Mouse (Mus musculus): ENCODE measurements at regions not wholly inside any gene's neighbourhood (a gene's known extent, or its start where the extent isn't known, plus 50 kb on each side); places are given as distances from the start of the nearest gene placed in this dataset.

- no peak for DNase-seq
Measured at GRCm38 (mm10) chr14:108334879-108335278, 579.1 kb downstream of the Slitrk1 start.

DNA sequence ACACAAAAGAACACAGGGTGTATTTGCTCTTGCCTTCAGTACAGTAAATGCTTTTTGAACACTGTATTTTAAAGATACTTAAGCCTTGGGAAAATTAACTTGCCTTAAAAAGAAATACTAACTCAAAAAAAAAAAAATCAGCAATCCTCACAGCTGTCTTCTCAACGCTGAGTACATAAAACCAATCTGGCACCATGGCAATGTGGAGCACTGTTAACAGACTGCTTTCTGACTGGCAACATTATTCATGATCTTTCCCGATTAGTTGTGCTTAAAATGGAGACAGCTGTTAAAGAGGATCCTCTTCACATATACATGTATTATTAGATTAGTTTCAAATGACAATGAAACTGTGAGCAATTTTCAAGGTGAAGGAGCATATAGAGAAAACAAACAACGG, 587.5 kb downstream of the Slitrk1 start:
- no peak for DNase-seq

DNA sequence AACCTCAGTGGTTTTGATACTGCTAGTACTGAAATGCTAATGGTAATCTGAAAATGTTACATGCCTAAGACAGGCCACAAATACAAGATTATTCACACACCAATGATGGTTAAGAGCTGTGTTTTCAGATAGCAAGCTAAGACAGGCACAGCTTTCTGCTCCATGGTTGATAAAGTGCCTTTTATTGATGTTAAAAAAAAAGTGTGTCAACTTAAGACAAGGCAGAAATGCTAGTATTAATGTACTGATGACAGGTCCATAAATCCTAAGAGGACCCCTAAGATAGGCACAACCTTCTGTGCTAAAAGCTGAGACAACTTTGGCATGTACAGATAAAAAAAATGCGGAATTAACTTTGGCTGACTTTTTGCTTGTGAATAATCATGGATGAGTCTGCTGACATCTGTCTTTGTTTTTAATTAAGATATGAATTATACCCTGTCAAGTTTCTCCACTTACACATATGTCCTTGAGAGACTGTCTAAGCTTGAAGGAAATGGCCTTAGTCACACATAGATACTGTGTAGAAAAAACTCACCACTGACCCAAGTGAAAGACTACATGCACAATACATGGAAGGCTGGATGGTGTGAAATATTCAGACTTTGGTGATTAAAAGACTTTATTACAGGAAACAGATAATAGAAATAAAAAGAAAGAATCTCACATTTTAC, 590.5 kb downstream of the Slitrk1 start:
- no peak for DNase-seq

DNA sequence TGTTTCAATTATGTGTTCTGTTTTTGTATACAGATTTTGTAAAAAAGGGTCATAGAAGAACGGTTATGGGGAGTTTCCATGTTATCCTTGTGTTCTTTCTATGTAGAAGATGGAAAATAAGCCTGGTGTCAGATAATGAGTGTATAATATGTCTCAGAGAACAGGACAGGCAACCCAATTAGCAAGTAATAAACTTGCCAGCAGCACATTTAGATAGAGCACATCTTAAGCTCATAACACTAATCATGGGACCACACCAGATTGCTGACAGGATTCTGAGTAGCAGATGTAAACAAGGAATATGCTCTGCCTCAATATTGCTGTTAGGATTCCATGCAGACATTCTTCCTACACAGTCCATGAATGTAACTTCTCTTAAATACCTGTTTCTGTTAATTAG, 606.3 kb downstream of the Slitrk1 start:
- no peak for DNase-seq

DNA sequence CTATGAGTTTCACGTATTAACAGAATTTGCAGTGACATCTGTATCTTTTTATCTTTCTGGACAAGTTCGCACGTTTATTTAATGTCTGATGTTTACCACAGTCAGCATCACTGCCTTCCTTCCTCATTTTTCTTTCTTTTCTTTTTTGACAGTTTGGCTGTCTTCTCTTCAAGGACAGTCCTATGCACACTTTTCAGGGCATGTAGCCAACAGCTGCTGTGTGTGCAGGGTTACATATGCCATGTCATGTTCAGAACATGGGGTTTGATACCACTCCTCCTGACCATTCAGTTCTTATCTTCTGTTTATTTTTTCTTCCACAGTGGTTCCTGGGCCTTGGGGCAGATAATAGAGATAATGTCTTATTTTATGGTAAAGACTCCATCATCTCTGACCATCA, 634.3 kb downstream of the Slitrk1 start:
- no peak for DNase-seq

DNA sequence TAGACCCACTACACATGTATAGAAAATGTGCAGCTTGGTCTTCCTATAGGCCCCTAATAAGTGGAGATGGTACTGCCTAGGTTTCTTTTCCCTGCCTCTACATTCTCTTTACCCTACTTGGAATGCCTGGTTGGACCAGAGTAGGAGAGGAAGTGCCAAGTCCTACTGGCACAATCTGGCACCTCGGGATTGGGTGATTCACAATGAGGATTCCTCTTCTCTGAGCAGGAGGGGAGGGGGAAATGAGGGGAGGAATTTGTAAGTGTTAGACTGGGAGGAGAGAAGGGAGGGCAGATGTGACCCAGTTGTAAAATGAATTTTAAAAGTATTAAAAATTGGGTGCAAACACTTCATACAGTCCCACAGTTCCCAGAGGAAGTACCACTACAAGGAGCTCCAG, 652.9 kb downstream of the Slitrk1 start:
- DNase-seq: peak in 1 of 2 experiments; percentile 15

GRCm38 (mm10) chr14:108247365-108247764, 666.6 kb downstream of the Slitrk1 start:
- DNase-seq: no peak

- no peak for DNase-seq
Measured at GRCm38 (mm10) chr14:108225483-108226124, 688.4 kb downstream of the Slitrk1 start.

DNA sequence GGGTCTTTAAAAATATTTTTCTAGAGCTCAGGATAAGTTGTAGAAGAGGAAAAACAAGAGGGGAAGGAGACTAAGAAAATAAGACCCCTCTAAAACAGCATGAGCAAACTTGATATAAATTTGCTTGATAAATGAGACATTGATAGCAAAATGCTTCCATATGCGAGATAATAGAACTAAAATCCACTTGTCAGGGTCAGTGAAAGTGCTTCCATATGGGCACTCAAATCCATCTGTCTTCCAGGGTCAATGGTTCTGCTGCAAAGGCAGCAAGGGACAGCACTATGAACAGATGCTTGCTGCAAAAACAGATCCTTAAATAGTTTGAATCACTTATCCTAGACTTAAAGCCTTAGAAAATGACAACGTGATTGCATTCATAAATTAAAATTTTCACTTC, 704.7 kb downstream of the Slitrk1 start:
- DNase-seq: no peak

DNA sequence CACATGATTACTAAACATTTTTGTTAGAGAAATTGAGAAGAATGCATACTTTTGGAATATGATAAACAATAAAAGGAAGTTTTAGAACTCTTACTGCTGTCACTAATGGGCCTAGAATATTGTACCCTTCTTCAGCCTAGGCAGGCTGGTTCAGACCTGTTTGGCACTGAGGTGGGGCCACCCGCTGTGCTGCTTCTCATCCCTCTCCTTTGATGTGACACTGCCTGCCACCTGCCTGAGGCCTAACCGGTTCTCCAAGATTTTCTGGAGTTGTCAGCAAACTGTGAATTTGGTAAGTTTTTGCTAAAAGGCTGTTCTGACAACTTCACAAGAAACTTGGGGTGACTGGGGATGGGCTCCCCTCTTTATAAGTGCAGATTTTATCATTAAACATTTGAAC, 714.8 kb downstream of the Slitrk1 start:
- peak; percentile 35 to 54 for DNase-seq

- no peak for DNase-seq
Measured at GRCm38 (mm10) chr14:108180920-108181319, 733.0 kb downstream of the Slitrk1 start.

DNA sequence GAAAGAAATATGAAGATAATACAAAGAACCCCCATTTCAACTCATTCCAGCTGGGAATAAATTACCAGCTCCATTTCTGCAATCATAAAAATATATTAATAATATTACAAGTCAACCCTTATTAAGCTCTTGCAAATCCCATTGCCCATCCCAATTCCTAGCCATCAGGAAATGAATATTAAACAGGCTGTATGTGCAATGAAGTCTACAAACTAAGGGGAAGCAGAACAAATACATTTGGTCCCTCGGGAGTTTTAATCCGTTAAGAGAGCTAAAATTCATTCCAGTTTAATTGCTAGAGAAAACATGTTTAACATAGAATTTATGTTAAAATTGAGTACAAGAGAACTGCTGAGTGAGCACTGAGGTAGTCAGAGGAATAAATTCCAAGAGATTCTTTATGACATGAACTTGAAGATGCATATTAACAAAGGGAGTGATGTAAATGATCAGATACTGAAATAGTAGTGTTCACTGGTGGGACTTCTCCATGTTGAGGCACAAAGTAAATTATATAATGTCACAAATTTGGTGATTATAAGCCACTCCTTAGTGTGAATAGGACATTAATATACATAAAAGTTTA, 738.6 kb downstream of the Slitrk1 start:
- DNase-seq: no peak

DNA sequence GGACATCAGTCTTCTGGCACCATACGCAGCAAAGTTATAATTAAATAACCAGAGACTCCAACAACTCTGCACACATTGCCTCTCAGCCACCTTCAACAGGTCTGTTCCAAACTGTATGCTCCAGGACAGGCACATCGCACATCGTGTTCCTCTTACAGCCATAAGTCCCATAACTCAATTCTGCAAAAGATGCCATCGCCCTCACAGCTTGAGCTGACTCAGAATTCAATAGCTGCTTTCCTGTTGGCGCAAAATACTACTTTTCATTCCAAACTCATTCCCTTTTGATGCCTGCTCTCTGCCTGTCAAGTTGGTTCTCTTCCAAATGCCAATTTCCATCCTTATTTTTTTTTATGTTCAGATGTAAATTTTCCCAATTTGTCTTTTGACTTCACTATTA, 761.0 kb downstream of the Slitrk1 start:
- DNase-seq: peak; percentile 18 to 56

- DNase-seq: no peak
Measured at GRCm38 (mm10) chr14:108123147-108123546, 790.8 kb downstream of the Slitrk1 start.

GRCm38 (mm10) chr14:108105009-108105408, 808.9 kb downstream of the Slitrk1 start:
- no peak for DNase-seq

GRCm38 (mm10) chr14:108090965-108091364, 823.0 kb downstream of the Slitrk1 start:
- peak in 1 of 2 experiments; percentile 19 for DNase-seq

DNA sequence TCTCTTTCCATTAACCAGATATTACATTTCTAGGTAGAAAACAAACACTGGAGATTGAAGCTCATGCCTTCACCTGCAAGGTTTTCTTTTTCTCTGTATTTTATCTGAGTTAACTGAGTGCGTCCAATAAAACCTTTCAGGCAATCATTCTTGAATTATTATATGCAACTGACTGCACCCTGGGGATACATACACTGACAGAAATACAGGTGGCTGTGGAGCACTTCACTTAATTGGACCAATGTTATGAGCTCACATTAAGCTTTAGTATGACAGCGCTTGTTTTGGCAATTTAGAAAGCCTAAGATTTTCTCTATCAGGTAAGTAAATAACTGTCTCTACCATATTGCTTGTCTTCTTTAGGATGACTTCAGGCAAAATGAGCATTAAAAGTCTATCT, 864.0 kb downstream of the Slitrk1 start:
- DNase-seq: no peak

GRCm38 (mm10) chr14:108035959-108036358, 878.0 kb downstream of the Slitrk1 start:
- DNase-seq: no peak

DNA sequence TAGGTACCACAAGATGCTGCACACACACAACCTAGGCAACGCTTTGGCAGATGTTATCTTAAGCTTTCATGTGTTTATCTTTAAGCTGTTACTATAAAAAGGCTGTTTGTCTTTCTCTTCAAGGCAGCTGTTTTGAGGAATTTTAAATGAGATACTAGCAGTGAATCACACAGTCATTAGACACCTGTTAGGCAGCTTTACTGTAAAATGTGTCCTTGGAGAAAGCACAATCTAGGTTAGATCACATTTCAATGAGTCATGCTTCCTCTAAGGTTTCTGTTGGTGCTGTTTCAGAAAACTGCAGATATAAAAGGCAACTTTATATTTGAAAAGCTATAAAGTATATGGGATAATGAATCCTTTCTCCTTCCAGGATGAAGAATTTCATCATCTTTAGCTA, 879.8 kb downstream of the Slitrk1 start:
- no peak for DNase-seq

DNA sequence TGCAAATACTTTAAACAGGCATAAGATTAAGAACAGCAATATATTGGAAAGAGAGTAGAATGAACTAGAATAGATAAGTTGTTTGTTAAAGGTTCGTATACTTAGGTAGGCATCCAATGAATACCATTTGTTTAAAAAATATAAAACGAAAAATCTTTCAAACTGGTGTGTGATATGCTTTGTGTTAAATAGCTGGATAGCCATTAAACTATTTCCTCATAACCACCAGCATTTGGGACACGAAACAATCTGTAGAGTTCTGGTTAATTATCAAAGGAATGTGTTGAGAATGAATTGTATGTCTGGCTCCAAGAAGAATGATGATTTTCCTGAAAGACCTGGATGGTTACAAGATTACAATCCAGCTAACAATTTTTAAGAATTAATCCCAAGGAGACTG, 891.4 kb downstream of the Slitrk1 start:
- DNase-seq: no peak

GRCm38 (mm10) chr14:108022066-108022465, 891.9 kb downstream of the Slitrk1 start:
- peak in 1 of 2 experiments; percentile 4 for DNase-seq

DNA sequence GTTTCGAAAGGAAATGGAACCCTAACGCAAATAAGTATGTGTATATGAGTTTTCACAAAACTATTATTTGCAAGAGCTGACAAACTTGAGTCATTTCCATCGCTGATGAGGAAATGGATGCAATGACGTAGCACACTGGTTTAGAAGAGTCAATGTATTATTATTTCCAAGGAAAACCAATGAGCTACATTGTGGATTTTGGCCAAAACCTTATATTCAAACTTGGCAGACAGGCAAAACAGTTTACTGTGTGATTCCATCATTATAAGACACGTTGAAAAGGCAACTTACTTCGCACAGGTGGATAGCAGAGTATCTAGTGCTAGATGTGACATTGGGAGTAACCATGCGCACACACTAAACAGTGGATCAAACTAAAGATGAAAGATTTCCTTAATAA, 892.6 kb downstream of the Slitrk1 start:
- no peak for DNase-seq

- no peak for DNase-seq
Measured at GRCm38 (mm10) chr14:107987752-107988285, 926.1 kb downstream of the Slitrk1 start.

- peak in 1 of 2 experiments; percentile 1 for DNase-seq
Measured at GRCm38 (mm10) chr14:107978141-107978540, 935.8 kb downstream of the Slitrk1 start.

Data from cerebellum, postnatal 14 days (tissue).